Mouse (Mus musculus): ENCODE measurements around the gene Senp7. TPM values are rescaled to one million over a fixed set of nuclear protein-coding genes. Genes with fewer than 3 reads are reported as not detected.

Gene Senp7
- 39.1 and 41.4 TPM in 2 replicates for polyA plus RNA-seq (2012; rRNA removed)

GRCm38 (mm10) chr16:56048038-56048437, at the start of gene Senp7:
TSS of gene Senp7 (plus strand) at chr16:56048338.

GRCm38 (mm10) chr16:56029661-56030082, 18.5 kb upstream of the Senp7 start, which contains the start of gene Pcnp:
TSS of gene Pcnp (minus strand) at chr16:56029739.

GRCm38 (mm10) chr16:56037138-56038010, 10.8 kb upstream of the Senp7 start, which contains the start of gene Trmt10c:
TSS of gene Trmt10c (minus strand) at chr16:56037819.

GRCm38 (mm10) chr16:56204051-56204450, 155.9 kb downstream of the Senp7 start, which contains the start of gene Impg2:
TSS of gene Impg2 (plus strand) at chr16:56204313.

Other genes with a start within 250 kb of the Senp7 start
- 3.2 and 4.9 TPM in 2 replicates for gene Nfkbiz, start 209.4 kb upstream of the Senp7 start, polyA plus RNA-seq (2012; rRNA removed)
- 2.7 and 2.8 TPM in 2 replicates for gene Nxpe3, start 153.1 kb upstream of the Senp7 start, polyA plus RNA-seq (2012; rRNA removed)
- 9.5 and 12.0 TPM in 2 replicates for gene Cep97, start 113.5 kb upstream of the Senp7 start, polyA plus RNA-seq (2012; rRNA removed)
- gene Rpl24, start 82.1 kb upstream of the Senp7 start, polyA plus RNA-seq (2012; rRNA removed) = 608 and 657 TPM in 2 replicates
- gene Zbtb11, start 74.5 kb upstream of the Senp7 start, polyA plus RNA-seq (2012; rRNA removed) = 13.1 and 13.3 TPM in 2 replicates
- gene Pcnp, start 18.6 kb upstream of the Senp7 start, polyA plus RNA-seq (2012; rRNA removed) = 106 and 113 TPM in 2 replicates
- 10.9 and 11.0 TPM in 2 replicates for gene Trmt10c, start 10.5 kb upstream of the Senp7 start, polyA plus RNA-seq (2012; rRNA removed)
- 0.90 and 1.1 TPM in 2 replicates for gene Impg2, start 156.0 kb downstream of the Senp7 start, polyA plus RNA-seq (2012; rRNA removed)